Mouse (Mus musculus): ENCODE measurements around the gene Dchs2.

The Dchs2 gene

GRCm38 (mm10) chr3:83246536-83246935 is 118.8 kb downstream of the Dchs2 start:
- in situ Hi-C loops (cut with MboI, MseI) = no loop called here

GRCm38 (mm10) chr3:83250001-83250545 is 122.3 kb downstream of the Dchs2 start:
- in situ Hi-C loops (cut with MboI, MseI) = loop anchor here in 1 of 2 experiments (10.0 kb wide), 1 partner anchor 505 kb away; no protein-coding TSS in a partner anchor

DNA sequence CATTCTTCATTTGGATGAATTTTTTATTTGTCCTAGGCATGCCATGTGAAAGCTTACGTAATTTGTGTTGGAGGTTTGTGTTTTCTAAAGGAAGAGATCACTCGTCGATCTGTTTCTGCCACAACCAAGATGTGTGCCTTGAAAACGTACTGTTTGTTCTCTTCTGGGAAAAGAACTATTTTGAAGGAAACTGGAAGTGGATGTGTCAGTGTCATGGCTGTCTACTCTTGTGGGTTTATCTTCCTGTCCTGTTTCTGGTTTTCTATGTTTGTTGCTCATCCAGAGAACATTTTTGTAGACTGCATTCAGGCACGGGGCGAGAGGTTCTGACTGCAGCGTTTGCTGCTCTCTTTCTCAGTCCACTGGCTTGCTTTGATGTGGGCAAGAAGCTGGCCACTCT is 124.2 kb downstream of the Dchs2 start:
- in situ Hi-C loops (cut with MboI, MseI) = loop anchor here in 1 of 2 experiments (10.0 kb wide), 1 partner anchor 507 kb away; no protein-coding TSS in a partner anchor

DNA sequence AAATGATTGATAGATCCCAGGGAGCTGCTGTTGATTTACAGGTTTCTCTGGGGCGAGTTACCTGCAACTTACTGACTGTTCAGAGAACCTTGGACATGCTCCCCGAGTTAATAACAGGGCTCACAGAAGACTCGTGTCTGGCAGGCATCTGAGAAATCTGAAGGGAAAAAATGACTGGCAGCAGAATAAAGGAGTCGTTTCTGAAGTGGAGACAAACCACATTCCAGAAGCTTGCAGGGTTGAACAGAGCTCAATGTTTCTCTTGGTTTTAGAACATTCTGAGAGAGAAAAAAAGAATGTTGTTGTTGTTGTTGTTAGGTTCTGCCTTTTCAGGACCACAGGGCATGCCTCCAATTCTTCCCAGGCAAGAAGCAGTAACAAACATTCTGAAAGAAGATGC is 131.7 kb downstream of the Dchs2 start:
- in situ Hi-C loops (cut with MboI, MseI) = loop anchor here in 1 of 2 experiments (10.0 kb wide), 1 partner anchor 515 kb away; no protein-coding TSS in a partner anchor

DNA sequence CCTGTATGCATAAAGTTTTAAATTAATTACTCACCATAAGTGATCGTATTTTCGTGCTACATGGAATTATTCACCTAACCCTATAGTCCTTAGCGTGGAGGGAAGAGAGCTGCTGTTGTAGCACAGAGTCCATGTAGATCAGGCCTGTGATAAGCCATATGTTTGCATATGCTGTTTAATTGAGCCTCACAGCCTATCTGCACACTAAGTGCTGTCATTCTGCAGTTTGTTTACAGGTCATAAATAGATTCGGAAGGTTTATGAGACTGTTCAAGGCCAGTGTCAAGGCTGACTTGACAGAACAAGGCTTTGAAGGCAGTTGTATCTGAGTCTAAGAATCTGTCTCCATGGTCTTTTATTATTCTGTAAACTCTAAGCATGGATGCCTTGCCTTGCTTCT is 138.3 kb downstream of the Dchs2 start:
- in situ Hi-C loops (cut with MboI, MseI) = no loop called here

DNA sequence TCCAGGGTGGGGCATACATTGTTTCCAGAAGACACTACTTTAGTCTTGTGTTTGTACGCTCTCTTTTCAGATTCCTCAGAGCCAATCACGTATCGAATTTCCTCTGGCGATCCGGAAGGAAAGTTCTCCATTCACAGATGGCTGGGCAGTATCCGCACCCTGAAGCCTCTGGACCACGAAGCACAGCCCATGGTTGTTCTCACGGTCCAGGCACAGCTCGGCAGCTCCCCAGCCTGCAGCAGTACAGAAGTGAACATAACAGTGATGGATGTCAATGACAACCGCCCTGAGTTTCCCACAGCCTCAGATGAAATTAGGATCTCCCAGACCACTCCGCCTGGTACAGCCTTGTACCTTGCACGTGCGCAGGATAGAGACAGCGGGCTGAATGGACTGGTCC is 142.5 kb downstream of the Dchs2 start:
- in situ Hi-C loops (cut with MboI, MseI) = loop anchor here (5.0 kb wide), 2 partner anchors 268 to 273 kb away; no protein-coding TSS in a partner anchor

DNA sequence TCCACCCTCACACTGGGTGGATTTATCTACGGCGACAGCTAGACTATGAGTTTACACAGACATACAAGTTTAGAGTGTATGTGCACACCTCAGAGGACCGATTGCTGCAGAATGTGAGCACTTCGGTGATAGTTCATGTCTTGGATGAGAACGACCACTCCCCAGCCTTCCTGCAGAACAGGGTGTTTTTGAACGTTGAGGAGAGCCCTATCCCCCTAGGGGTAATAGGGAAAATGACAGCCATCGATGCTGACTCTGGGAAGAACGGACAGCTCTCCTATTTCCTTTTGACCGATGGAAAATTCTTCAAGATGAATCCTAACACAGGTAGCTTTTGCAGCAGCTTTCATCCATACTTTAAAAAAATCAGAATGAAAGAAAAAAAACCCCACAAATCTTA is 143.2 kb downstream of the Dchs2 start:
- in situ Hi-C loops (cut with MboI, MseI) = loop anchor here (5.0 kb wide), 2 partner anchors 269 to 274 kb away; no protein-coding TSS in a partner anchor

- in situ Hi-C loops (cut with MboI, MseI) = loop anchor here (5.0 kb wide), 2 partner anchors 271 to 276 kb away; no protein-coding TSS in a partner anchor
These were observed 146.0 kb downstream of the Dchs2 start for GRCm38 (mm10) chr3:83273555-83274244.

DNA sequence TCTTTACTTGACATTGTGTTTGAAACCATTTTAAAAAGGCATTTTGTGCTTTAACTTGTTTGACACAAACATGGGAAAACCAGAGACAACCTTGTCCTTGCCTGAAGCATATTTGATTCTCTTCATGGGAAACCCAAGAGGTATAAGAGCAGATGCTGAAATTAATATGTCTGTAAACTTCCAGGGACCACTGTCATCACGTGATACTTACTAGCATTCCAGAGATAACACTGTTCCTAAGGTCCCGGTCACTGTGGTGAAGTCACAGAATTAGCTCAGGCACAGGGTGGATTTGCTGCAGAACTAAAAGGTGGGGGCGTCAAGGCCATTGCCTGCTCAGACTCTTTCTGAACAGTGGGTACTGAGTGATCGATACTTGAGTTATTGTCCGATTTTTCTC is 148.0 kb downstream of the Dchs2 start:
- in situ Hi-C loops (cut with MboI, MseI) = no loop called here

DNA sequence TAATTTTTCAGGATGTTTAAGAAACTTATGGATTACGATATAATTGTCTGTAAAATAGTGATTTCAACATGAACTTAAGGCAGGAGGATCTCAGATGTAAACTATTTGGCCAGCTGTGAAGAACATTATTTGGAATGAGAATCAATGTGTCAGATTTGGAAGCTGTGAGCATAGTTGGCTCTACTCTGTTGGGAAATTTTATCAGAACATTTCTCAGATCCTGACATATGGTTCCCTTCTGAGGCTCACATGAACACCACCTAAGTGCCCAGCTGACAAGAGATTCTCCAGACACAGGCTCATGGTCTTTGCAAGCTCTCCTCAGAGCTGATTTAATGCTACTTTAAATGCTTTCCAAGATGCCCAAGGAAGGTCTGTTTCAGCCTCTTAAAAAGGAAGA is 156.1 kb downstream of the Dchs2 start:
- in situ Hi-C loops (cut with MboI, MseI) = no loop called here

DNA sequence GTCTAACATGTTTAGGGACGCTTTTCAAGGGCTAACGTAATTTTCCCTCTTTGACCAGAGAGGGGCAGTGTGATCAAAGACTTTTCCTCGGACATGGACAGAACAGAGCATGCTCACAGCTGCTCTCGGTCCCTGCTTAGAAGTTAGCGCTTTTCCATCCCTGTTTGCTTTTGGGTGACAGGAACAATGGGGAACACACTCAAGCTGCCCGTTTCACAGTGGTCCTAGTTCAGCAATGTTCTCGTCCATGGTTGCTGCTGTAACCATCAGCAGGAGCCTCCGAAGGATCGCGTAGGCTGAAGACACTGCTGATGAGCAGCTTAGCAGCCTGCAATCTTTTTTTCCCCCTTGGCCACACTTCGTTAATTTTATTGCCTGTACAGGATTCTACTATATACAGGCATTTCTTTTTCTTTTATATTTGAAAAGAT is 159.2 kb downstream of the Dchs2 start:
- in situ Hi-C loops (cut with MboI, MseI) = no loop called here

DNA sequence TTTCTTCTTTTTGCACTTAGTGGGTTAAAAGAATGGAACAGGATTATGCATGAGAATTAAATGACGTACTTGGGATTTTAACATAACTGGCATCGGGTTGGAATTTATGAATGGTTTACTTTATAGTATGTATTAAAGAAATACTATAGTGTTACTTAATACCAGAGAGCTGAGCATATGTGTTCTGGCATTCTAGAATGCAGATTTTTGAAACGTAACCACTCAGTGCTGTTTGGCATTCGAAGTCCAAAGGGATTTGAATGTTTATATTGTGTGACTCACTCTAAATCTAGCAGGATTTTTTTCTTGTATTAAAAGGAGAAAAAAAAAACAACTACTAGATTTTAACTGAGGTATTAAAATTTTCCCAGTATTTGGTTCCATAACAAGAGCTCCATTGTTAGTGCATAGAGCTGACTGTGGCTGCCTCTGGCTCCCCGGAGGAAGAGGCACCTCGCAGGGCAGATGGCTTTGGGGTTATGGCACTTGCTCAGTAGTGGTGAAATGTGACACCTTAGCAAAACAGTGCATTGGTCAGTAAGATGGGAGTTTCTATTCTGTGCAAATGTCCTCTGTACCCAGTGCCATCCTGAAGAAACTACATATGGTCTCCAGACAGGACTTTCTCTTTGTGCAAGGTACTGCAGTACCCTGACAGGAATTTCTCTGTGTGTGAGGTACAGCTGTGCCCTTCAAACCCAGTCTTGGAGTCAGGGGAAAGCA is 160.5 kb downstream of the Dchs2 start:
- in situ Hi-C loops (cut with MboI, MseI) = no loop called here

DNA sequence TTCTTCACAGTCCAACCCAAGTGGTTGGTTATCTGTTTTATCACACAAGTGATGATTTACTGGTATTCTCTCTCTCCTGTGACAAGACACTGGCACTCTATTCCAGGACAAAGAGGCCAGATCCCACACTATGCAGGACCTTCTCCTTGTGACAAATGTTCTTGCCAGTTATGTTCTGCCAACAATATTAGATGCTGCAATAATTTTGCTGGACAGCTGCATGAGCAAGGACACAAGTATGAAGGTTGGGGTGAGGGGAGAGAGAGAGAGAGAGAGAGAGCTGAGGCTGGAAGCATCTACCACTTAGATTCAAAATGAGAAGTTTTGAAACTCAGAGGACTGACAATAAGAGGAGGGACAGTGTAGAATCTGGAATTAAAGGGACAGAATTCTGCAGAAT is 162.7 kb downstream of the Dchs2 start:
- in situ Hi-C loops (cut with MboI, MseI) = no loop called here

DNA sequence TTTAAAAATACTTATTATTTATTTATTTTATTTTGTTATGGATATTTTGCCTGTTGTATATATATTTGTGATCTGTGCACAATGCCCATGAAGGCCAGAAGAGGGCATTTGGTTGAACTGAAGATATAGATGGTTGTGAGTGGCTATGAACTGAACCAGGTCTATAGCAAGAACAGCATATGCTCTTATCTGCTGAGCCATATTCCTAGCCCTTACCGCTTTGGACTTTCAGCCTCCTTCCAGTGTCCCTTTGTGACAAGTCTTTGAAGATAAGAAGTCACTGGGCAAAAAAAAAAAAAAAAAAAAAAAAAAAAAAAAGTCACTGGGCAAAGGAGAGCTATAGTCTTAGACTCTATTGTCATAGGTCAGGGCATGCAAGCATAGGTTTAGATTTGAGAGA is 163.2 kb downstream of the Dchs2 start:
- in situ Hi-C loops (cut with MboI, MseI) = no loop called here

GRCm38 (mm10) chr3:83299783-83300382 is 172.1 kb downstream of the Dchs2 start:
- in situ Hi-C loops (cut with MboI, MseI) = no loop called here

GRCm38 (mm10) chr3:83303876-83304275 is 176.1 kb downstream of the Dchs2 start:
- in situ Hi-C loops (cut with MboI, MseI) = no loop called here

DNA sequence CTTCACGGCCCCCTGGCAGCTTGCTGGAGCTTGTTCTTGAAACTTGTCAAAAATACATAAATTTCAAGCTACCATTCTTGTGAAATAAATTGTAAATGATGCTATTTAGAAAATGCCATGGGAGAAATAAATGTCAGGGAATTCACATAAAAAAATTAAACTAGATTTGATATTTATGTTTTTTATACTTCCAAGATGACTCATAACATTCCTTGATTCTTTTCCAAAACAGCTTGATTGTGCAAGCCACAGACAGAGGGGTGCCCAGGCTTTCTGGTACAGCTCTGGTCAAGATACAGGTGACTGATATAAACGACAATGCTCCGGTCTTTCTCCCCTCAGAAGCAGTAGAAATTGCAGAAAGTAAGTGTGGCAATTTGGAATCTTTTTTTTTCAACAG is 218.2 kb downstream of the Dchs2 start:
- in situ Hi-C loops (cut with MboI, MseI) = no loop called here

DNA sequence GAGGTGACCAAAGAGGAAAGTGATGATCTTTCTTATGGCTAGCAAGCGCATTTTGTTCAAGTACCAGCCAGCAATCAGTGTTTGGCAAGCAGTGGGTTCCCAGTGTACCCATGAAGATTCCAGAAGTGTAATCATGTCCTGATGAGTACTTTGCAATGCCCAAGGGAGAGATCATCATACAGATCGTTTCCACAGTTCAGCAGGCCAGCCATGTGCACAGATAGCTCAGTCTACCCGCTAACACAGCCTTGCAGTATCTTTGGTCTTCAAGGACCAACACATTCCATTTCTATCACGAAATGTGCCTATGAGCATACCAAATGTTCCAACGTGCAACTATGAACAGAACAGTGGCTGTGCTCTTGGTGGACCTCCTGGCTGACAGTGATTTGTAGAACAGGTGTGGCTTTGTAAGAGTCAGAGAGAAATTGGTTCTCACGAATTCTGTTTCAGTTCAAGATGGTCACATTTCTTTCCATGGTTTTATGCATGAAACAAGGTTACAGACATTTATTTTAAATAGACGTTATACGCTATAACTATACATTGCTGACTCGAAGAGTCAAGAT is 240.8 kb downstream of the Dchs2 start:
- in situ Hi-C loops (cut with MboI, MseI) = no loop called here

DNA sequence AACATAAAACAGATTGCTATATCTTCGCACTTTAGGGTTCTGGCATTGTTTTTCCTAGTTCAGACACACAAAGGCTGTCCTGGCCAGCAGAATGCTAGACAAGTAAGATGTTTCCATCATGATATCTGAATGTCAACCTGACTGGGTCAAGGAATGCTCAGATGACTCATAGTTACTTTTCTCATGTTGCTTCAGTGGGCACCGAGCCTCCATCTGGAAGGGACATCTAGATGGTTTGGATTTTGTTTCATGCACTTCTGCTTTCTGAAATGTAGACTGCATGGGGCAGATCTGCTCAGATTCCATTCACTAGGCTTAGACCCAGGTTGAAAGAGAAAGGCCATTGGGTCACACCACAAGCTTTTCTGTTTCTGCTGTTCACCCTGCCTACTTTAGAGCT is 242.1 kb downstream of the Dchs2 start:
- in situ Hi-C loops (cut with MboI, MseI) = no loop called here

DNA sequence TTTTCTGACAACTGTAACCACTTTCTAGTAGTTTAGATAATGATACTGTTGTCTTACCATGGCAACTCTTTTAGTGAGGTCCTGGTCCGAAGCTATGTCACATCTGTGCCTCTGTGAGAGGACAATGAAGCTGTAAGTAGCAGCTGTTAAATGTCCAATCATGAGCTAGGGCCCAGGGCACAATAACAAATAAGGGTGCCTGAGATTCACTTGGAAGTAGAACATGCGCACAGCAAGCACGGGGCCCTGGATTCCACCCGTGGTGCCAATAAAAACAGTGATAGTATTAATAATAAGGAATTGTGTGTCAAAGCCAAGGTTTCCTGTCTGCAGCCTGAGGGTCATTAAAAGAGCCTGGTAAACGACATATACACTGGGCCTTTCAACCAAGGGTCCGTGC is 246.6 kb downstream of the Dchs2 start:
- in situ Hi-C loops (cut with MboI, MseI) = no loop called here

GRCm38 (mm10) chr3:83376834-83377233 is 249.1 kb downstream of the Dchs2 start:
- in situ Hi-C loops (cut with MboI, MseI) = no loop called here
